Mouse (Mus musculus) liver, embryonic 15.5 days (tissue): ENCODE measurements around the gene Vdr. TPM values are rescaled to one million over a fixed set of nuclear protein-coding genes. Genes with fewer than 3 reads are reported as not detected.

Experiments used
- ATAC-seq: fragments of 200-750 bp; cut with Nextera tagmentation; 2 replicates; pipeline ENCODE4 v1.8.0; 2017; ENCODE audit warnings: moderate number of reproducible peaks, mild to moderate bottlenecking, moderate library complexity; ENCODE audit not compliant: insufficient read depth
- H3K27ac ChIP-seq: fragments of 300-500 bp; sonication (generic); replicated peaks from 2 replicates; pipeline ENCODE4 v1.5.1; 2015; ENCODE audit warnings: mild to moderate bottlenecking, inconsistent platforms
- H3K27me3 ChIP-seq: fragments of 300-500 bp; sonication (generic); 2 replicates; pipeline ENCODE4 v1.6.1; 2015; ENCODE audit warnings: mild to moderate bottlenecking, inconsistent platforms
- H3K36me3 ChIP-seq: fragments of 300-500 bp; sonication (generic); replicated peaks from 2 replicates; pipeline ENCODE4 v1.6.1; 2015; ENCODE audit warnings: moderate library complexity, mild to moderate bottlenecking, inconsistent platforms
- H3K4me1 ChIP-seq: fragments of 300-500 bp; sonication (generic); replicated peaks from 2 replicates; pipeline ENCODE4 v1.6.1; 2015; ENCODE audit warnings: inconsistent platforms
- H3K4me2 ChIP-seq: fragments of 300-500 bp; sonication (generic); 2 replicates; pipeline ENCODE4 v1.6.1; 2015; ENCODE audit warnings: moderate library complexity, mild to moderate bottlenecking, inconsistent platforms
- H3K4me3 ChIP-seq: fragments of 300-500 bp; sonication (generic); replicated peaks from 2 replicates; pipeline ENCODE4 v1.5.1; 2015; ENCODE audit warnings: mild to moderate bottlenecking, inconsistent platforms
- H3K9ac ChIP-seq: fragments of 300-500 bp; sonication (generic); 2 replicates; pipeline ENCODE4 v1.6.1; 2015; ENCODE audit warnings: moderate library complexity, mild to moderate bottlenecking, inconsistent platforms
- H3K9me3 ChIP-seq: fragments of 300-500 bp; sonication (generic); replicated peaks from 2 replicates; pipeline ENCODE4 v1.6.1; 2016; ENCODE audit warnings: inconsistent platforms
- WGBS: fragments of 180-500 bp; shearing (Covaris S2); methylation state at CpG from one replicate; pipeline ENCODE4 v1.1.7; 2015; ENCODE audit warnings: mixed read lengths; ENCODE audit not compliant: insufficient replicate concordance; 5-methylcytosine and 5-hydroxymethylcytosine counted together
- polyA plus RNA-seq: library from polyadenylated mRNA; unstranded; fragments of >200 nt; fragmentation: Nextera tagmentation; extraction: Ambion mirVana; gene quantifications from 2 replicates; pipeline ENCODE4 v1.2.1, GENCODE M21; 2015

Vdr gene
- polyA plus RNA-seq, 1 experiment from 2014 or later = 0.14 TPM

DNA sequence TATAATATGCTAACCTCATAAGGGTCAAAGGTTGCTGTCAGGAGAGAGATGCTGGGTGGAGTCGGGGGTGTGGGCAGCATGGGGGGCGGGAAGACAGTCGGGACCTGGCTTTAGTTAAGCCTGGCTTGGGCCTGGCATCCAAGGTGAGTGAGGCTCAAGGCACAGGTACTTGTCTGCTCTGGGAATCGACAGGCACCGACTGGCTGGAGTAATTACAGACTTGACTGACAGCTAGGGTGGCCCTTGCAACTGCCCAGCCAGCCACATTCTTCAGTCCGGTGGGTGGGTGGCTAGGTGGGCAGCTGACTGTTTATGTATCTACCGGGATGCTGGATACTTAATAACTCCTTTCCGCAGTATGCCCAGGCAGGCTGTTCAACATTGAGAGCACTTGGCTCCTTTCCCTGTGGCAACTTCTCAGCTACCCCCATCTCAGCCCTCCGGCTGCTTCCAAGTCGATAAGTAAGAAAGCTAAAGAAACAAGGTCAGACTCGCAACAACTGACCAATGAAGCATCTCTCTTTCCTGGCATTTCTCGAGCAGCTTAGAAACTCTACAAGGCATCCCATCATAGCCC, 10.0 kb downstream of the Vdr start:
- ATAC-seq = no peak
- Histone ChIP-seq H3K9me3 (no peaks in the 10 kb centered on the region), H3K4me2 (no peak overlapping the region), H3K4me1 (no peaks in the 10 kb centered on the region), H3K27me3 (peaks cover 10% of the 10 kb centered on the region), H3K4me3 (no peak overlapping the region), H3K27ac (no peak overlapping the region), H3K36me3 (no peaks in the 10 kb centered on the region), H3K9ac (no peak overlapping the region)
- WGBS = 64% methylated on average over 12 of the region's 12 CpGs

DNA sequence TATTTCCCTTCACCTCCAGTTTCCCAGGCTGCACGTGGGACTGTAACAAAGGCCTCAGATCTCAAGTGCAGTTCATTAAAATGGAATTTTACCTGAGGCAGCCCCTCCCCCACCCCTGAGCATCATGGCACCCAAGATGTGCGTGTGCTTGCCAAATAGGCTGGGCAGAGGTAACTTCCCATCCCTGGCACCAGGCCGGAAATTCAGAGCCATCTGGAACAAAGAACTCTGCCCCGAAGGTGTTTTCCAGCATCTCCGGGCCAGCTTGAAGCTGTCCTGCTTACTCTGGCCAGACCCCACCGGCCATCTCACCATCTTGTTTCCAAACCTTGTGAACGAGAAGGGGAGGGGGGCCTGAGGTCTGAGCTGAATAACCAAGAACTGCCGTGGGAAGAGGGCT, 10.7 kb downstream of the Vdr start:
- H3K27ac ChIP-seq = no peak overlapping the region
- H3K4me2 ChIP-seq = no peak overlapping the region
- H3K9ac ChIP-seq = no peak overlapping the region
- H3K27me3 ChIP-seq = peaks cover 6% of the 10 kb centered on the region; the same call in 1 of the 2 replicates
- ATAC-seq = no peak
- H3K9me3 ChIP-seq = no peaks in the 10 kb centered on the region
- H3K36me3 ChIP-seq = no peaks in the 10 kb centered on the region
- H3K4me3 ChIP-seq = no peak overlapping the region
- 69% methylated on average over 8 of the region's 8 CpGs for WGBS
- H3K4me1 ChIP-seq = no peaks in the 10 kb centered on the region

GRCm38 (mm10) chr15:97898791-97899190, 11.6 kb downstream of the Vdr start:
- no peaks in the 10 kb centered on the region for H3K27me3 ChIP-seq
- H3K9ac ChIP-seq = no peak overlapping the region
- ATAC-seq = no peak
- no peak overlapping the region for H3K4me3 ChIP-seq
- H3K9me3 ChIP-seq = no peaks in the 10 kb centered on the region
- H3K4me1 ChIP-seq = no peaks in the 10 kb centered on the region
- no peaks in the 10 kb centered on the region for H3K36me3 ChIP-seq
- 47% methylated on average over 5 of the region's 5 CpGs for WGBS
- no peak overlapping the region for H3K27ac ChIP-seq
- no peak overlapping the region for H3K4me2 ChIP-seq

- Histone ChIP-seq H3K4me3 (no peak overlapping the region), H3K4me2 (no peak overlapping the region), H3K4me1 (peaks cover 5% of the 10 kb centered on the region; the same call in 1 of the 2 replicates), H3K27ac (no peak overlapping the region), H3K9me3 (no peaks in the 10 kb centered on the region), H3K36me3 (no peaks in the 10 kb centered on the region), H3K27me3 (no peaks in the 10 kb centered on the region), H3K9ac (no peak overlapping the region)
- WGBS = 70% methylated on average over 16 of the region's 16 CpGs
- ATAC-seq = no peak
Observed at GRCm38 (mm10) chr15:97896861-97897654, 13.4 kb downstream of the Vdr start.

GRCm38 (mm10) chr15:97896347-97896746, 14.1 kb downstream of the Vdr start:
- H3K27ac ChIP-seq = no peak overlapping the region
- no peaks in the 10 kb centered on the region for H3K9me3 ChIP-seq
- WGBS = 71% methylated on average over 9 of the region's 9 CpGs

DNA sequence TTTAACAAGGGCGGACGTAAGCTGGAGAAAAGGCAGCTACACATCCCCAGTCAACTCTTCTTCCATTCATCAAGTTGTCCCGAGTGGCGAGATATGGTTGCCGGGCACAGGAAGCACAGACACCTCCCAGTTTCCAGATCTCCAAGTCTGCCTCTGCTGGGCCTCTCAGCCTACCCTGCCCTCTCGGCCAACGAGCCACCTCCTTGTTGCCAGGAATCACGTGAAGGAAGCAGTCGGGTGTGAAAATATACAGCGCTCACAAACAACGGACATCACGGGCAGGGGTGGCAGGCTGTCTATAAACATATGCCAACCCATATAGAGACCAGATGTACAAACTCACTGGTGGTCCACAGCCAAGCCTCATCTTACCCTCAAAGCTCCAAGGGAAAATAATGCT, 14.6 kb downstream of the Vdr start:
- Histone ChIP-seq H3K36me3 (no peaks in the 10 kb centered on the region), H3K4me1 (peaks cover 6% of the 10 kb centered on the region; the same call in 1 of the 2 replicates), H3K4me2 (no peak overlapping the region), H3K9ac (no peak overlapping the region), H3K27ac (no peak overlapping the region), H3K27me3 (no peaks in the 10 kb centered on the region), H3K9me3 (no peaks in the 10 kb centered on the region), H3K4me3 (no peak overlapping the region)
- 64% methylated on average over 12 of the region's 12 CpGs for WGBS
- ATAC-seq = no peak

More at GRCm38 (mm10) chr15:97896347-97896746, 14.1 kb downstream of the Vdr start:
- Histone ChIP-seq H3K9ac (no peak overlapping the region), H3K4me1 (peaks cover 6% of the 10 kb centered on the region; the same call in 1 of the 2 replicates), H3K36me3 (no peaks in the 10 kb centered on the region), H3K4me3 (no peak overlapping the region), H3K27me3 (no peaks in the 10 kb centered on the region), H3K4me2 (no peak overlapping the region)
- ATAC-seq = no peak

DNA sequence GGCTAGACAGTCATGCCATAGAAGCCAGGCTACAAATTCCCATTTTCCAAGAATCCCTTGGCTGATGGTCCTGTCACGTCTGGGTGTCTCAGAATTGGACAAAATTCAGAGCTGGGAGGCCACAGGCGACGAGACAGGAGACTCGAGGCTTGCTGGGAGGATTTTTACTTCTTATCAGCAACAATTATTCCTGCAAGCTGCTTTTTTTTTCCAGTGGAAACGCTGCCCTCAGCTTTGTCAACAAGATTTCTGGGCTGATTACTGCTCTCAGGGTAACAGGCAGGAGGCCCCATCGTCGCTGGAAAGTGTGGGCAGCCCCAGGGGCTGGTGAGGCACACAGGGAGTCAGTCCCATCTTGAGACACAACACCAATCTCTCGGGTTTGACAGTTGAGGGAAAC, 17.9 kb downstream of the Vdr start:
- no peaks in the 10 kb centered on the region for H3K9me3 ChIP-seq
- no peak overlapping the region for H3K4me3 ChIP-seq
- no peak overlapping the region for H3K27ac ChIP-seq
- H3K9ac ChIP-seq = no peak overlapping the region
- no peak overlapping the region for H3K4me2 ChIP-seq
- no peaks in the 10 kb centered on the region for H3K27me3 ChIP-seq
- WGBS = 12% methylated on average over 8 of the region's 8 CpGs
- peaks cover 6% of the 10 kb centered on the region; the same call in 1 of the 2 replicates for H3K4me1 ChIP-seq
- no peaks in the 10 kb centered on the region for H3K36me3 ChIP-seq
- 0 out of 2 replicates have a peak, but pooled peaks have one; percentile 22 for ATAC-seq

DNA sequence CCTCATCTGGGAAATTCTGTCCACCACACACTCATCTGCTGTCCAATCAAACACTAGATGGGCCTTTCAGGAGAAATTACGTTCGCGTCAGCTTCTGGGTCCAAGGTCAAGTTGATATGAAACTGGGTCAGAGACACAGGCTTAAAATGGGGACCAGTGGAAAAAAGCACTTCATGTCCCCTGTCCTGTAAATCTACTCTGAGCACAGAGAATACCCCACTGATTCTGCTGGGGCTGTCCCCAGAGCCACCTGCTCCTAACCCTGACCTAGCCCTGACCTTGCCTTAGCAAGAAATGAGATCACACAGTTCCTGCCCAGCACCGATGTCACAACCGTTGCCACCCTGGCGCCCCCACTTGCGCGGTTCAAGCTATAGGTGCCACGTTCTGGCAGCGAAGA, 20.0 kb downstream of the Vdr start:
- H3K36me3 ChIP-seq = no peaks in the 10 kb centered on the region
- no peak overlapping the region for H3K9ac ChIP-seq
- H3K9me3 ChIP-seq = no peaks in the 10 kb centered on the region
- no peak for ATAC-seq
- H3K4me3 ChIP-seq = no peak overlapping the region
- no peaks in the 10 kb centered on the region for H3K27me3 ChIP-seq
- 75% methylated on average over 10 of the region's 10 CpGs for WGBS
- peaks cover 6% of the 10 kb centered on the region; the same call in 1 of the 2 replicates for H3K4me1 ChIP-seq
- H3K27ac ChIP-seq = no peak overlapping the region
- no peak overlapping the region for H3K4me2 ChIP-seq

- Histone ChIP-seq H3K9ac (no peak overlapping the region), H3K4me1 (peaks cover 6% of the 10 kb centered on the region; the same call in 1 of the 2 replicates), H3K36me3 (no peaks in the 10 kb centered on the region), H3K27me3 (no peaks in the 10 kb centered on the region), H3K27ac (no peak overlapping the region), H3K4me3 (no peak overlapping the region), H3K4me2 (no peak overlapping the region), H3K9me3 (no peaks in the 10 kb centered on the region)
- WGBS = 54% methylated on average over 11 of the region's 11 CpGs
- no peak for ATAC-seq
Observed at GRCm38 (mm10) chr15:97890017-97890416, 20.4 kb downstream of the Vdr start.

GRCm38 (mm10) chr15:97887541-97888016, 22.9 kb downstream of the Vdr start:
- Histone ChIP-seq H3K4me1 (peaks cover 6% of the 10 kb centered on the region; the same call in 1 of the 2 replicates), H3K4me2 (no peak overlapping the region), H3K9ac (no peak overlapping the region), H3K9me3 (no peaks in the 10 kb centered on the region), H3K36me3 (no peaks in the 10 kb centered on the region), H3K27ac (no peak overlapping the region), H3K27me3 (no peaks in the 10 kb centered on the region), H3K4me3 (no peak overlapping the region)
- ATAC-seq = no peak
- WGBS = 62% methylated on average over 10 of the region's 10 CpGs

- Histone ChIP-seq H3K4me3 (no peak overlapping the region), H3K27ac (no peak overlapping the region), H3K27me3 (no peaks in the 10 kb centered on the region), H3K9me3 (no peaks in the 10 kb centered on the region), H3K9ac (no peak overlapping the region), H3K4me1 (peaks cover 8% of the 10 kb centered on the region; the same call in 1 of the 2 replicates), H3K36me3 (no peaks in the 10 kb centered on the region), H3K4me2 (no peak overlapping the region)
- 68% methylated on average over 8 of the region's 8 CpGs for WGBS
- ATAC-seq = no peak
Observed at GRCm38 (mm10) chr15:97881423-97881822, 29.0 kb downstream of the Vdr start.
